Mouse (Mus musculus): ENCODE measurements around the gene Herc1.

- TF ChIP-seq GATA1 (IDR thresholded peaks at IDR 0.05; ENCODE audit: low read length) = no peak
- TF ChIP-seq TAL1 (IDR thresholded peaks at IDR 0.05; ENCODE audit: low read length) = no peak
Measured at GRCm38 (mm10) chr9:66488786-66489185, 138.5 kb downstream of the Herc1 start.
